Mouse (Mus musculus): ENCODE measurements around the gene Sdha.

GRCm38 (mm10) chr13:74292167-74292566, 57.9 kb downstream of the Sdha start, which contains the start of gene Ahrr:
- TF ChIP-seq CTCF (IDR thresholded peaks at IDR 0.05; ENCODE audit: low read depth) (peak; percentile 67), EP300 (optimal IDR thresholded peaks at IDR 0.05) (no peak)

All from stomach, postnatal 0 days (tissue).